Mouse (Mus musculus): ENCODE results near the gene Cyp2b13.
"Not testable (repeated sequence)": the region's sequence is repeated elsewhere in the genome, so short reads cannot be mapped to it uniquely, and the experiment has no call there.

The Cyp2b13 gene

GRCm38 (mm10) chr7:26061197-26061596, at the start of gene Cyp2b13:
TSS of gene Cyp2b13 (plus strand) at chr7:26061497.
- not testable (repeated sequence) for DNase-seq (ENCODE audit: low spot score in 2 of 2)

DNA sequence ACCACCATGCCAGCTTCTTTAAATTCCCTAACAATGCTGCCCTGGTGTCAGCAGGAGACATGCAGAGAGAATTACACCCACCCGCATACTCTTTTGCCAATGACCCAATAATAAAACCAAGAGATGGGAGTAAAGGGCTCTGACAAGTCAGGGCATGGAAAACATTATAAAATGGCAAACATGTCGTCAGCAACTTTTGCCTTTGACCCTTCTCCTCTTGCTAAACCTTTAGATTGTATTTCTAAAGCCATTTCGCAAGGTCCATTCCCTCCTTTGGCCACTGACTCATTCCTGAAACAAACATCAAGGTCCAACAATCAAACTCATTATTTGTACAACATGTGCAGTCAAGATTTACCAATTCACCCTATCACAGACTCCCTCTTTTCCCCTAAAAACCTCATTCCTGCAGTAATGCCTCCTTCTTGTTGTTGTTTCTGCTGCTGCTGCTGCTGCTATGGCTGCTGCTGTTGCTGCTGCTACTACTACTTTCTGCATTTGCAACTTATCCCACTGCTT, 41.4 kb upstream of the Cyp2b13 start:
- DNase-seq (ENCODE audit: low spot score in 2 of 2): not testable (repeated sequence)

DNA sequence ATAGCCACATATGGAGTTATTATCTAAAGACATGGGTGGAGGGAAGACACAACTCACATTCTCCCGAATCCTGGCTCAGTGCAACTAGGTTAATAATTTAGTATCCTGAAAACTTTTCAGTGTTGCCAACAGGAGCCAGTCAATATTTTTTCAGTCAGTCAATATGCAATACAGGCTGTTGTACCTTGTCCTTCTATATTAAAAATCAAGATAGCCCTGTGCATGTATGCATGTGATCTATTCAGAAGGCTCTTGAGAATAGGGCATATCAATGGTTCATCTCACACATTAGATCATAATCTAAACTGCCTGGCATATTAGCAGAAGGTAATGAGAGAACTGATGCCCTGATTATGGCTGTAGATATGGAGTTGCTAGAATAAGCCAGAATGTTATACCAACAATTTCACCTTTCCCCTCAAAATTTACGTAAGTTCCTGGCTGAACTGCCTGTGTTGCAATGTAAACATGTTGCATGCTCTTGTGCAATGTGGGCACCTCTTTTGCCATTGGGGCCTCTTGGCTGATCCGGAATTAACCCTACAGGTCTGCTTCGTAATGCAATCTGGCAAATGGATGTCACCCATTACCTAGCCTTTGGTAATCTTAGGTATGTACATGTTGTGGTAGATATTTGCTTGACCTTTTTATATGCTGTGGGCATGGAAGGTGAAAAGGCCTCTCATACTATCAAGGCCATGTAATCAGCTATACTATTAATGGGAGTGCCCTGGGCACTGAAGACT, 6.2 kb upstream of the Cyp2b13 start:
- DNase-seq (ENCODE audit: low spot score in 2 of 2): not testable (repeated sequence)

DNA sequence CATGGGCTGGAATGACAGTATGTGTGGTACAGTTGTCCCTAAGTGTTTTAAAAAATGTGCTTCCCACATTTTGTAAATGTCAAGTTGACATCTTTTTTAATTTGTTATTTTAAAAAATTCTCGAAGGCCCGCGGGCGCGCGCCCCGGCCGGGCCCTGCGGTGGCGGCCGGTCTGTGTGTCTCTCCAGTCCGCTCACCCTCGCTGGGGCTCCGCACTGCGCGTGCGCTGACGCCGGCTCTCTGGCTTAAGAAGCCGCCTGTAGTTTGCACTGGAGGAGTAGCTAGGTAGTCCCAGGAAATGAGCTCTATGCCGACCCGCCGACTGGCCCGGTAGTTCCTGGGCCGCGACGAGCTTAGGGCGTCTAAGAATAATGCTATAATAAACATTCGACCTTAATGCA, 10.4 kb downstream of the Cyp2b13 start:
- not testable (repeated sequence) for DNase-seq (ENCODE audit: low spot score in 2 of 2)

- no peak for DNase-seq (ENCODE audit: low spot score in 2 of 2)
Measured at GRCm38 (mm10) chr7:26082595-26082994, 21.3 kb downstream of the Cyp2b13 start.

DNA sequence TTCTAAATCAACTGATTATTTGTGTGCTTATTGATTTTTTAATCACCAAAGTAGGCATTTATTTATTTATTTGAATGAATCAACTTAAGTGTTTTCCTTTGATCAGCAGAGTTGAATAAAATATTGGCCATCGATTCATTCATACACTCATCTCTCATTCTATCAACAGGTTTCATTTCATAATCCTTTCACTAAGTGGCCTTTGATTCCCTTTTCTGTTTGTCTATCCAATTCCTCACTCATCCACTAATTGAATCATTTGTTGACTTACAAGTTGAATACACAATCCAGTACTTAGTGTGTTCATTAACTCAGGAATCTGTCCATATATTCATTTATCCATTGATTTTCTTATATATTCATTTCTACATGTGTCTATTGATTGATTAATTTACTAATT, 26.1 kb downstream of the Cyp2b13 start:
- DNase-seq (ENCODE audit: low spot score in 2 of 2): no peak

GRCm38 (mm10) chr7:26088578-26088977, 27.3 kb downstream of the Cyp2b13 start:
- DNase-seq (ENCODE audit: low spot score in 2 of 2): not testable (repeated sequence)

DNA sequence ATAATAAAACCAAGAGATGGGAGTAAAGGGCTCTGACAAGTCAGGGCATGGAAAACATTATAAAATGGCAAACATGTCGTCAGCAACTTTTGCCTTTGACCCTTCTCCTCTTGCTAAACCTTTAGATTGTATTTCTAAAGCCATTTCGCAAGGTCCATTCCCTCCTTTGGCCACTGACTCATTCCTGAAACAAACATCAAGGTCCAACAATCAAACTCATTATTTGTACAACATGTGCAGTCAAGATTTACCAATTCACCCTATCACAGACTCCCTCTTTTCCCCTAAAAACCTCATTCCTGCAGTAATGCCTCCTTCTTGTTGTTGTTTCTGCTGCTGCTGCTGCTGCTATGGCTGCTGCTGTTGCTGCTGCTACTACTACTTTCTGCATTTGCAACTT, 78.3 kb downstream of the Cyp2b13 start:
- not testable (repeated sequence) for DNase-seq (ENCODE audit: low spot score in 2 of 2)

- DNase-seq (ENCODE audit: low spot score in 2 of 2): not testable (repeated sequence)
Measured at GRCm38 (mm10) chr7:26143657-26144056, 82.4 kb downstream of the Cyp2b13 start.
